Mouse (Mus musculus) hindbrain, embryonic 12.5 days (tissue): ENCODE data around the gene Tmod4. TPM values are rescaled to one million over a fixed set of nuclear protein-coding genes. Genes with fewer than 3 reads are reported as not detected.

ENCODE experiments used
- ATAC-seq: fragments of 200-750 bp; cut with Nextera tagmentation; 2 replicates; pipeline ENCODE4 v1.8.0; 2017; ENCODE audit warnings: moderate TSS enrichment; ENCODE audit not compliant: low FRiP score
- H3K27ac ChIP-seq: fragments of 300-500 bp; sonication (generic); 2 replicates; pipeline ENCODE4 v1.5.1; 2016; ENCODE audit warnings: mild to moderate bottlenecking
- H3K27me3 ChIP-seq: fragments of 300-500 bp; sonication (generic); 2 replicates; pipeline ENCODE4 v1.6.1; 2016; ENCODE audit warnings: mild to moderate bottlenecking
- H3K36me3 ChIP-seq: fragments of 300-500 bp; sonication (generic); 2 replicates; pipeline ENCODE4 v1.6.1; 2016; ENCODE audit warnings: mild to moderate bottlenecking
- H3K4me1 ChIP-seq: fragments of 300-500 bp; sonication (generic); 2 replicates; pipeline ENCODE4 v1.6.1; 2016
- H3K4me2 ChIP-seq: fragments of 300-500 bp; sonication (generic); replicated peaks from 2 replicates; pipeline ENCODE4 v1.6.1; 2016; ENCODE audit warnings: mild to moderate bottlenecking
- H3K4me3 ChIP-seq: fragments of 300-500 bp; sonication (generic); 2 replicates; pipeline ENCODE4 v1.5.1; 2016; ENCODE audit warnings: mild to moderate bottlenecking
- H3K9ac ChIP-seq: fragments of 300-500 bp; sonication (generic); 2 replicates; pipeline ENCODE4 v1.6.1; 2016; ENCODE audit warnings: mild to moderate bottlenecking, moderate library complexity
- H3K9me3 ChIP-seq: fragments of 300-500 bp; sonication (generic); replicated peaks from 2 replicates; pipeline ENCODE4 v1.6.1; 2016; ENCODE audit warnings: mild to moderate bottlenecking
- WGBS: fragments of 180-500 bp; shearing (Covaris S2); methylation state at CpG from one replicate; pipeline ENCODE4 v1.1.7; 2016; 5-methylcytosine and 5-hydroxymethylcytosine counted together
- polyA plus RNA-seq: library from polyadenylated mRNA; unstranded; fragments of >200 nt; fragmentation: Nextera tagmentation; extraction: Ambion mirVana; gene quantifications from 2 replicates; pipeline ENCODE4 v1.2.1, GENCODE M21; 2016

Gene Tmod4
- polyA plus RNA-seq, 1 experiment from 2014 or later: 0.99 TPM

GRCm38 (mm10) chr3:95162345-95162628 lies 38.0 kb downstream of the Tmod4 start:
- Histone ChIP-seq H3K36me3 (peaks cover 33% of the 10 kb centered on the region), H3K9ac (peak overlapping the region; percentile 92), H3K27me3 (peaks cover 2% of the 10 kb centered on the region; the same call in 1 of the 2 replicates), H3K27ac (peak overlapping the region; percentile 91), H3K9me3 (no peaks in the 10 kb centered on the region), H3K4me3 (peak overlapping the region; percentile 88), H3K4me1 (peaks cover 44% of the 10 kb centered on the region), H3K4me2 (peak overlapping the region; percentile 76)
- ATAC-seq: no peak
- 33% methylated on average over 2 of the region's 2 CpGs for WGBS

- peaks cover 47% of the 10 kb centered on the region for H3K36me3 ChIP-seq
- H3K9ac ChIP-seq: peak overlapping the region; percentile 92
- peak overlapping the region; percentile 76 for H3K4me2 ChIP-seq
- no peaks in the 10 kb centered on the region for H3K9me3 ChIP-seq
- peaks cover 14% of the 10 kb centered on the region; the same call in 1 of the 2 replicates for H3K27me3 ChIP-seq
- WGBS: 56% methylated on average over 11 of the region's 11 CpGs
- H3K4me3 ChIP-seq: peak overlapping the region; percentile 88
- H3K4me1 ChIP-seq: peaks cover 44% of the 10 kb centered on the region
- H3K27ac ChIP-seq: peak overlapping the region; percentile 52; the same call in 1 of the 2 replicates
- ATAC-seq: no peak
These were observed 39.4 kb downstream of the Tmod4 start for GRCm38 (mm10) chr3:95163419-95164255.

GRCm38 (mm10) chr3:95164256-95164550 lies 39.9 kb downstream of the Tmod4 start:
- Histone ChIP-seq H3K36me3 (peaks cover 52% of the 10 kb centered on the region), H3K4me3 (0 out of 2 replicates have a peak overlapping the region, but pooled peaks have one; percentile 88), H3K27me3 (peaks cover 18% of the 10 kb centered on the region), H3K9me3 (no peaks in the 10 kb centered on the region), H3K4me1 (peaks cover 43% of the 10 kb centered on the region), H3K27ac (no peak overlapping the region), H3K4me2 (peak overlapping the region; percentile 76), H3K9ac (no peak overlapping the region)
- WGBS: 68% methylated on average over 5 of the region's 5 CpGs
- ATAC-seq: no peak

- Histone ChIP-seq H3K4me2 (0 out of 2 replicates have a peak overlapping the region, but pooled peaks have one; percentile 76), H3K36me3 (peaks cover 59% of the 10 kb centered on the region), H3K4me3 (no peak overlapping the region), H3K9me3 (no peaks in the 10 kb centered on the region), H3K27me3 (peaks cover 25% of the 10 kb centered on the region), H3K27ac (no peak overlapping the region), H3K4me1 (peaks cover 37% of the 10 kb centered on the region), H3K9ac (no peak overlapping the region)
- 84% methylated on average over 5 of the region's 5 CpGs for WGBS
- no peak for ATAC-seq
These were observed 40.6 kb downstream of the Tmod4 start for GRCm38 (mm10) chr3:95164840-95165239.

- WGBS: 93% methylated on average over 10 of the region's 10 CpGs
These were observed 45.7 kb downstream of the Tmod4 start for GRCm38 (mm10) chr3:95169996-95170395.

GRCm38 (mm10) chr3:95171105-95171504 lies 46.8 kb downstream of the Tmod4 start:
- H3K9me3 ChIP-seq: no peaks in the 10 kb centered on the region
- H3K4me1 ChIP-seq: peaks cover 18% of the 10 kb centered on the region
- H3K4me2 ChIP-seq: no peak overlapping the region
- no peak overlapping the region for H3K9ac ChIP-seq
- no peak for ATAC-seq
- H3K27ac ChIP-seq: no peak overlapping the region
- H3K27me3 ChIP-seq: peaks cover 68% of the 10 kb centered on the region
- no peak overlapping the region for H3K4me3 ChIP-seq
- H3K36me3 ChIP-seq: peaks cover 79% of the 10 kb centered on the region
- WGBS: 74% methylated on average over 6 of the region's 6 CpGs

More at GRCm38 (mm10) chr3:95169996-95170395, 45.7 kb downstream of the Tmod4 start:
- Histone ChIP-seq H3K4me1 (peaks cover 18% of the 10 kb centered on the region), H3K36me3 (peaks cover 90% of the 10 kb centered on the region), H3K9me3 (no peaks in the 10 kb centered on the region), H3K9ac (no peak overlapping the region), H3K4me2 (no peak overlapping the region), H3K27ac (no peak overlapping the region), H3K4me3 (no peak overlapping the region), H3K27me3 (peaks cover 68% of the 10 kb centered on the region)
- ATAC-seq: no peak

GRCm38 (mm10) chr3:95172526-95173255 lies 48.4 kb downstream of the Tmod4 start:
- Histone ChIP-seq H3K9ac (peak overlapping the region; percentile 45), H3K36me3 (peaks cover 64% of the 10 kb centered on the region), H3K9me3 (no peaks in the 10 kb centered on the region), H3K27me3 (peaks cover 64% of the 10 kb centered on the region), H3K4me3 (peak overlapping the region; percentile 20), H3K27ac (no peak overlapping the region), H3K4me2 (peak overlapping the region; percentile 34; the same call in 1 of the 2 replicates), H3K4me1 (peaks cover 18% of the 10 kb centered on the region)
- 18% methylated on average over 83 of the region's 84 CpGs for WGBS
- peak; percentile 23 for ATAC-seq

- Histone ChIP-seq H3K27me3 (peaks cover 57% of the 10 kb centered on the region), H3K9ac (0 out of 2 replicates have a peak overlapping the region, but pooled peaks have one; percentile 45), H3K4me3 (peak overlapping the region; percentile 20), H3K9me3 (no peaks in the 10 kb centered on the region), H3K36me3 (peaks cover 56% of the 10 kb centered on the region), H3K4me2 (peak overlapping the region; percentile 34), H3K4me1 (peaks cover 18% of the 10 kb centered on the region), H3K27ac (no peak overlapping the region)
- WGBS: 3% methylated on average over 58 of the region's 58 CpGs
- ATAC-seq: peak; percentile 33; the same call in 1 of the 2 replicates
These were observed 49.1 kb downstream of the Tmod4 start for GRCm38 (mm10) chr3:95173256-95173949.

GRCm38 (mm10) chr3:95174011-95174592 lies 49.8 kb downstream of the Tmod4 start:
- no peaks in the 10 kb centered on the region for H3K9me3 ChIP-seq
- peaks cover 18% of the 10 kb centered on the region for H3K4me1 ChIP-seq
- H3K36me3 ChIP-seq: peaks cover 49% of the 10 kb centered on the region
- no peak overlapping the region; the same call in 1 of the 2 replicates for H3K4me3 ChIP-seq
- peaks cover 51% of the 10 kb centered on the region for H3K27me3 ChIP-seq
- ATAC-seq: peak; percentile 44; the same call in 1 of the 2 replicates
- no peak overlapping the region for H3K27ac ChIP-seq
- 3% methylated on average over 16 of the region's 16 CpGs for WGBS
- peak overlapping the region; percentile 13; the same call in 1 of the 2 replicates for H3K4me2 ChIP-seq
- no peak overlapping the region for H3K9ac ChIP-seq

- ATAC-seq: no peak
- Histone ChIP-seq H3K4me3 (no peak overlapping the region), H3K27me3 (peaks cover 27% of the 10 kb centered on the region), H3K9ac (no peak overlapping the region), H3K27ac (no peak overlapping the region), H3K4me1 (peaks cover 18% of the 10 kb centered on the region), H3K36me3 (peaks cover 25% of the 10 kb centered on the region), H3K9me3 (no peaks in the 10 kb centered on the region), H3K4me2 (no peak overlapping the region)
- WGBS: 69% methylated on average over 3 of the region's 3 CpGs
These were observed 52.2 kb downstream of the Tmod4 start for GRCm38 (mm10) chr3:95176500-95176899.

GRCm38 (mm10) chr3:95177583-95177982 lies 53.3 kb downstream of the Tmod4 start:
- ATAC-seq: no peak
- H3K27me3 ChIP-seq: peaks cover 16% of the 10 kb centered on the region
- H3K9me3 ChIP-seq: no peaks in the 10 kb centered on the region
- H3K27ac ChIP-seq: no peak overlapping the region
- peaks cover 16% of the 10 kb centered on the region for H3K4me1 ChIP-seq
- H3K4me2 ChIP-seq: no peak overlapping the region
- no peak overlapping the region for H3K4me3 ChIP-seq
- no peak overlapping the region for H3K9ac ChIP-seq
- WGBS: 81% methylated on average over 6 of the region's 6 CpGs
- H3K36me3 ChIP-seq: peaks cover 15% of the 10 kb centered on the region
